Mouse (Mus musculus): Measurements from ENCODE around the gene Hira. TPM values are rescaled to one million over a fixed set of nuclear protein-coding genes. Genes with fewer than 3 reads are reported as not detected.

The Hira gene
- total RNA-seq, 2 experiments from 2014 or later, result 28.3 to 60.5 TPM

- ATAC-seq (ENCODE audit: poor library complexity, severe bottlenecking), result no peak
Observed at GRCm38 (mm10) chr16:19013550-19013949, 136.7 kb downstream of the Hira start.

GRCm38 (mm10) chr16:19014650-19015049 is 137.8 kb downstream of the Hira start:
- ATAC-seq (ENCODE audit: poor library complexity, severe bottlenecking), result no peak

Other genes starting within 250 kb of the Hira start
- gene Sept5, start 247.1 kb upstream of the Hira start, total RNA-seq (2015), result 19.5 and 23.5 TPM in 2 replicates
- 11.6 and 17.0 TPM in 2 replicates for gene Sept5, start 247.1 kb upstream of the Hira start, total RNA-seq (2017)
- gene Cldn5, start 100.2 kb upstream of the Hira start, total RNA-seq (2015), result not detected in 2 replicates
- gene Cldn5, start 100.2 kb upstream of the Hira start, total RNA-seq (2017), result not detected in 2 replicates
- 47.7 and 57.5 TPM in 2 replicates for gene Ufd1, start 65.3 kb upstream of the Hira start, total RNA-seq (2015)
- gene Ufd1, start 65.3 kb upstream of the Hira start, total RNA-seq (2017), result 57.6 and 78.5 TPM in 2 replicates
- gene Cdc45, start 65.0 kb upstream of the Hira start, total RNA-seq (2015), result 62.8 and 67.1 TPM in 2 replicates
- gene Cdc45, start 65.0 kb upstream of the Hira start, total RNA-seq (2017), result 75.0 and 89.6 TPM in 2 replicates
- 7.8 and 9.6 TPM in 2 replicates for gene 2510002D24Rik, start 40.5 kb upstream of the Hira start, total RNA-seq (2015)
- 9.6 and 9.9 TPM in 2 replicates for gene 2510002D24Rik, start 40.5 kb upstream of the Hira start, total RNA-seq (2017)
- not detected in 2 replicates for gene Gm28539, start 40.5 kb upstream of the Hira start, total RNA-seq (2015)
- not detected in 2 replicates for gene Gm28539, start 40.5 kb upstream of the Hira start, total RNA-seq (2017)
- gene Mrpl40, start 175 bp upstream of the Hira start, total RNA-seq (2015), result 80.1 and 85.8 TPM in 2 replicates
- 78.2 and 81.7 TPM in 2 replicates for gene Mrpl40, start 175 bp upstream of the Hira start, total RNA-seq (2017)

Measured in megakaryocyte, adult 5-6 weeks (primary cell).